Mouse (Mus musculus) frontal cortex, postnatal 14 days (tissue): ENCODE results near the gene Zmym4.

Experiments
- DNase-seq, 2 experiments: peaks; one replicate each; pipeline ENCODE4 v3.0.0; 2022; ENCODE audit warnings: low spot score in 2 of 2

Gene Zmym4

GRCm38 (mm10) chr4:126822891-126823882 is 144.7 kb downstream of the Zmym4 start:
- no peak for DNase-seq

- DNase-seq = no peak
Observed at GRCm38 (mm10) chr4:126814854-126815253, 153.1 kb downstream of the Zmym4 start.

GRCm38 (mm10) chr4:126813212-126813611 is 154.7 kb downstream of the Zmym4 start:
- DNase-seq = no peak
